Mouse (Mus musculus) CH12.LX (cell line): ENCODE measurements around the gene Tmc2.

Experiments used
- BHLHE40 ChIP-seq: IDR thresholded peaks from 2 replicates; pipeline ENCODE4 v1.6.1; 2011; ENCODE audit warnings: mild to moderate bottlenecking, low read depth, low read length, improper control_type of control experiment
- CHD1 ChIP-seq: IDR thresholded peaks from 2 replicates; pipeline ENCODE4 v1.6.1; 2012; ENCODE audit warnings: low read depth, low read length, improper control_type of control experiment, inconsistent platforms
- CTCF ChIP-seq, 2 experiments: IDR thresholded peaks in 1 of 2; conservative IDR thresholded peaks in 1 of 2; 2 replicates each; pipeline ENCODE4 v1.5.1; 2011 to 2012; ENCODE audit warnings: low read depth in 2 of 2, low read length in 2 of 2, improper control_type of control experiment in 1 of 2, inconsistent platforms in 1 of 2, mild to moderate bottlenecking in 1 of 2, moderate library complexity in 1 of 2
- E2F4 ChIP-seq: IDR thresholded peaks from 2 replicates; pipeline ENCODE4 v1.6.1; 2011; ENCODE audit warnings: low read depth, low read length, improper control_type of control experiment; ENCODE audit not compliant: insufficient replicate concordance
- EP300 ChIP-seq: IDR thresholded peaks from 2 replicates; pipeline ENCODE4 v1.6.1; 2011; ENCODE audit warnings: low read length, improper control_type of control experiment
- ETS1 ChIP-seq: conservative IDR thresholded peaks from 2 replicates; pipeline ENCODE4 v1.6.1; 2012; ENCODE audit warnings: low read depth, mild to moderate bottlenecking, inconsistent platforms, low read length, improper control_type of control experiment, moderate library complexity
- MAX ChIP-seq: IDR thresholded peaks from 2 replicates; pipeline ENCODE4 v1.6.1; 2011; ENCODE audit warnings: low read length, improper control_type of control experiment
- MEF2A ChIP-seq: IDR thresholded peaks from 2 replicates; pipeline ENCODE4 v1.6.1; 2014; ENCODE audit warnings: low read depth, mild to moderate bottlenecking, inconsistent platforms, low read length, improper control_type of control experiment, borderline replicate concordance
- MXI1 ChIP-seq: IDR thresholded peaks from 2 replicates; pipeline ENCODE4 v1.6.1; 2011; ENCODE audit warnings: mild to moderate bottlenecking, low read depth, low read length, improper control_type of control experiment
- POLR2A ChIP-seq: IDR thresholded peaks from 2 replicates; pipeline ENCODE4 v1.6.1; 2011; ENCODE audit warnings: low read depth, mild to moderate bottlenecking, improper control_type of control experiment, low read length
- RAD21 ChIP-seq: IDR thresholded peaks from 2 replicates; pipeline ENCODE4 v1.6.1; 2011; ENCODE audit warnings: low read depth, mild to moderate bottlenecking, low read length, improper control_type of control experiment, moderate library complexity
- SIN3A ChIP-seq: IDR thresholded peaks from 2 replicates; pipeline ENCODE4 v1.6.1; 2012; ENCODE audit warnings: low read length, improper control_type of control experiment, inconsistent platforms
- SMC3 ChIP-seq: IDR thresholded peaks from 2 replicates; pipeline ENCODE4 v1.6.1; 2011; ENCODE audit warnings: low read depth, low read length, improper control_type of control experiment
- USF1 ChIP-seq: IDR thresholded peaks from 2 replicates; pipeline ENCODE4 v1.6.1; 2014; ENCODE audit warnings: low read depth, mild to moderate bottlenecking, inconsistent platforms, low read length, improper control_type of control experiment

DNA sequence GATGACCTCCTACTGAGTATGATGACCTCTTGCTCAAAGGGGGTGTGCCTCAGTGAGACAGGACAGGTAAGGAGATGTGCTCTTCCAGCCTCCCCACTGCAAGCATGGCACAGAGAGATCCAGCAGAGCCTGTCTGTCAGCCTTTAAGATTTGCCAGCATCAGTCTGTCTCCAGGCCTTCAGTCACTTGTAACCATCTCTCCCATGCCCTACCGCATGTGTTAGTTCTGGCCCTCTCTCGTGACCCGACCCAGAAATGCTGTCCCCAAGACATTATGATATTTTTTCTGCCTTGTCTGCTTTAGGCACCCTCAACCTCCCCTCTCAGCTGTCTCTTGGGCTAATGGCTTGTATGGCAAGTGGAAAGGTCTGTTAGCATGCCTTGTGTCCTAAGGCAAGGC, 14.6 kb downstream of the Tmc2 start:
- TF ChIP-seq BHLHE40, result no peak
- TF ChIP-seq POLR2A, result no peak
- no peak for TF ChIP-seq MEF2A
- TF ChIP-seq SMC3, result no peak
- TF ChIP-seq SIN3A, result no peak
- no peak for TF ChIP-seq USF1
- no peak for TF ChIP-seq MXI1
- no peak for TF ChIP-seq CTCF (conservative IDR thresholded peaks at IDR 0.05 in 1 of 2, IDR thresholded peaks at IDR 0.05 in 1 of 2; ENCODE audit: low read depth in 2 of 2, low read length in 2 of 2)
- no peak for TF ChIP-seq CHD1
- no peak for TF ChIP-seq MAX
- TF ChIP-seq E2F4, result no peak
- TF ChIP-seq EP300, result no peak
- TF ChIP-seq RAD21, result no peak
- no peak for TF ChIP-seq ETS1
